Mouse (Mus musculus) thymus, adult 2 months (tissue): Measurements from ENCODE around the gene Man2a2. TPM values are rescaled to one million over a fixed set of nuclear protein-coding genes. Genes with fewer than 3 reads are reported as not detected.
"Not testable (repeated sequence)": the region's sequence is repeated elsewhere in the genome, so short reads cannot be mapped to it uniquely, and the experiment has no call there.

ENCODE experiments used
- DNase-seq: peaks from one replicate; pipeline ENCODE4 v3.0.0; 2021
- H3K27ac ChIP-seq: fragments of 200-500 bp; 2 replicates; pipeline ENCODE4 v1.5.1; 2012; ENCODE audit warnings: low read length, control low read depth; ENCODE audit not compliant: control insufficient read depth, insufficient read depth
- H3K27me3 ChIP-seq: fragments of 200-500 bp; 2 replicates; pipeline ENCODE4 v1.6.1; 2012; ENCODE audit warnings: mild to moderate bottlenecking, low read length, moderate library complexity, mixed read lengths; ENCODE audit not compliant: control insufficient read depth, insufficient read depth
- H3K36me3 ChIP-seq: fragments of 200-500 bp; 2 replicates; pipeline ENCODE4 v1.6.1; 2012; ENCODE audit warnings: mild to moderate bottlenecking, low read length, moderate library complexity; ENCODE audit not compliant: control insufficient read depth, insufficient read depth
- H3K4me1 ChIP-seq: fragments of 200-500 bp; replicated peaks from 2 replicates; pipeline ENCODE4 v1.6.1; 2012; ENCODE audit warnings: low read length; ENCODE audit not compliant: control insufficient read depth, insufficient read depth
- H3K4me3 ChIP-seq: fragments of 200-500 bp; 2 replicates; pipeline ENCODE4 v1.5.1; 2012; ENCODE audit warnings: mild to moderate bottlenecking, low read length, control low read depth, moderate library complexity; ENCODE audit not compliant: control insufficient read depth, insufficient read depth
- CTCF ChIP-seq: fragments of 200-500 bp; IDR thresholded peaks from 2 replicates; pipeline ENCODE4 v1.5.1; 2012; ENCODE audit warnings: mild to moderate bottlenecking, control low read depth, low read length, moderate library complexity, borderline replicate concordance; ENCODE audit not compliant: control insufficient read depth, poor library complexity, insufficient read depth; ENCODE audit errors: extremely low read depth
- POLR2A ChIP-seq: fragments of 200-500 bp; IDR thresholded peaks from 2 replicates; pipeline ENCODE4 v1.6.1; 2012; ENCODE audit warnings: mild to moderate bottlenecking, low read length, control low read depth, moderate library complexity; ENCODE audit not compliant: control insufficient read depth, poor library complexity, insufficient read depth; ENCODE audit errors: extremely low read depth
- WGBS: fragments of 180-500 bp; shearing (Covaris S2); methylation state at CpG from one replicate; pipeline ENCODE4 v1.1.7; 2018; 5-methylcytosine and 5-hydroxymethylcytosine counted together
- polyA plus RNA-seq: library from polyadenylated mRNA; depleted of rRNA; stranded (reverse); fragments of >200 nt; gene quantifications from 2 replicates; pipeline ENCODE4 v1.2.3, GENCODE M21; 2012

Man2a2 gene
- polyA plus RNA-seq, 1 experiment: 188 TPM

- no peak for DNase-seq
- Histone ChIP-seq H3K27ac (no peak overlapping the region), H3K27me3 (no peaks in the 10 kb centered on the region), H3K4me3 (no peak overlapping the region), H3K4me1 (peaks cover 14% of the 10 kb centered on the region), H3K36me3 (peaks cover 46% of the 10 kb centered on the region)
- 90% methylated on average over 3 of the region's 3 CpGs for WGBS
- TF ChIP-seq CTCF (no peak), POLR2A (no peak)
Measured at GRCm38 (mm10) chr7:80336932-80337331, 34.2 kb downstream of the Man2a2 start.

- H3K36me3 ChIP-seq: peaks cover 67% of the 10 kb centered on the region
Measured at GRCm38 (mm10) chr7:80334848-80335247, 36.3 kb downstream of the Man2a2 start.

GRCm38 (mm10) chr7:80331433-80331832 is 39.7 kb downstream of the Man2a2 start:
- TF ChIP-seq CTCF: no peak
- TF ChIP-seq POLR2A: no peak
- WGBS: 97% methylated on average over 19 of the region's 19 CpGs
- H3K36me3 ChIP-seq: peaks cover 88% of the 10 kb centered on the region
- no peak for DNase-seq
- no peak overlapping the region for H3K27ac ChIP-seq
- H3K4me1 ChIP-seq: no peaks in the 10 kb centered on the region
- H3K4me3 ChIP-seq: no peak overlapping the region
- H3K27me3 ChIP-seq: no peaks in the 10 kb centered on the region

More at GRCm38 (mm10) chr7:80334848-80335247, 36.3 kb downstream of the Man2a2 start:
- peaks cover 8% of the 10 kb centered on the region for H3K4me1 ChIP-seq
- no peak overlapping the region for H3K4me3 ChIP-seq
- WGBS: 97% methylated on average over 4 of the region's 4 CpGs
- H3K27me3 ChIP-seq: no peaks in the 10 kb centered on the region
- H3K27ac ChIP-seq: no peak overlapping the region
- no peak for TF ChIP-seq CTCF
- TF ChIP-seq POLR2A: no peak
- no peak for DNase-seq

GRCm38 (mm10) chr7:80330278-80330677 is 40.9 kb downstream of the Man2a2 start:
- Histone ChIP-seq H3K4me1 (no peaks in the 10 kb centered on the region), H3K4me3 (no peak overlapping the region), H3K36me3 (peaks cover 89% of the 10 kb centered on the region), H3K27me3 (no peaks in the 10 kb centered on the region), H3K27ac (no peak overlapping the region)
- WGBS: 98% methylated on average over 8 of the region's 8 CpGs
- TF ChIP-seq CTCF: no peak
- TF ChIP-seq POLR2A: no peak
- no peak for DNase-seq

- H3K27me3 ChIP-seq: no peaks in the 10 kb centered on the region
- no peak for TF ChIP-seq POLR2A
- TF ChIP-seq CTCF: no peak
- no peak overlapping the region for H3K4me3 ChIP-seq
- no peak for DNase-seq
- peaks cover 3% of the 10 kb centered on the region for H3K4me1 ChIP-seq
- 99% methylated on average over 19 of the region's 19 CpGs for WGBS
- peaks cover 52% of the 10 kb centered on the region for H3K36me3 ChIP-seq
- no peak overlapping the region for H3K27ac ChIP-seq
Measured at GRCm38 (mm10) chr7:80326076-80326475, 45.1 kb downstream of the Man2a2 start.

GRCm38 (mm10) chr7:80325292-80325868 is 45.8 kb downstream of the Man2a2 start:
- no peak for TF ChIP-seq CTCF
- TF ChIP-seq POLR2A: no peak
- WGBS: 97% methylated on average over 16 of the region's 16 CpGs
- Histone ChIP-seq H3K27ac (no peak overlapping the region), H3K4me1 (peaks cover 3% of the 10 kb centered on the region), H3K4me3 (no peak overlapping the region), H3K36me3 (peaks cover 45% of the 10 kb centered on the region), H3K27me3 (no peaks in the 10 kb centered on the region)
- no peak for DNase-seq

- not testable (repeated sequence) for H3K27ac ChIP-seq, H3K4me1 ChIP-seq, DNase-seq, H3K4me3 ChIP-seq, H3K27me3 ChIP-seq
- 49% methylated on average over 5 of the region's 5 CpGs for WGBS
- H3K36me3 ChIP-seq: peaks cover 39% of the 10 kb centered on the region
Measured at GRCm38 (mm10) chr7:80324816-80325119, 46.4 kb downstream of the Man2a2 start.
